Mouse (Mus musculus) embryo, embryonic 11.5 days (tissue): ENCODE measurements around the gene Parm1.

Experiments used
- DNase-seq: peaks from one replicate; pipeline ENCODE4 v3.0.0-alpha.2; 2012; ENCODE audit warnings: low read depth, low spot score

The Parm1 gene

DNA sequence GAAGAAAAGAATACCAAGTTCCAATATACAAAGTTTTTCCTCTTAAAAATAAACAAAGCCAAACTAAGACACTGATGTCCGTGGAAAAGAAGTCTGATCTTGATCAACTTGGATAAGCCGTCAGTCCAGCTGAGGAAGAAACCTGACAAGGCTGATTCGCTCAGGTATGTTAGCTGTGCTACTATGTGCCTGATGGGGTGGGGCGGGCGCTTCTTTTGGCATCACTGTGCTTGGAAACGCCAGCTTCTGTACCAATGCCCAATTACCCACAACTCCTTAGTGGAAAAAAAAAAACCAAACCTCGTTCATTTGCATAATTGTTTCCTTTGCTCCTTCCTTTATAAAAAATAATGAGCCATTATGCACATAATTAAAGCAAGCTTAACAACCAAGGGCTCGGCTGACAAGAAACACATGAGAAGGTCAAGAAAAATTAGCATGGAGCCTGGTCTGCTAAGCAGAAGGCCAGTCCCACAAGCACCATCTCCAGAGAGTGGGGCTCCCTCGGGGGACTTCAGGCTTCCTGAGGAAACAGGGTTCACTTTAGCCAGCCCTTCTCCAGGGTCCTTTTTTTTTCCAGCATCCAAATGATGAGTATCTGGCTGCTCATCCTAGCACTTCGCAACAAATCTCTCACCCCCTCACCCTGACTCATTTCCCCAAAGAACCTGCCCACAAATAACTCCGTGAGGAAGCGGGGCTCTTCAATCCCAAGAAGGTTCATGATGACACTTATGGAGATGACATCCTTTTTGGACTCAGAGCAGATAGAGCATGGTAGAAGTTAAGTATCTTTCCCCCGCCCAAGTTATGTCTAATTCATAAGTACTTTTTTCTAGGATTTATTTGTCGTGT, 135.9 kb downstream of the Parm1 start:
- no peak for DNase-seq

DNA sequence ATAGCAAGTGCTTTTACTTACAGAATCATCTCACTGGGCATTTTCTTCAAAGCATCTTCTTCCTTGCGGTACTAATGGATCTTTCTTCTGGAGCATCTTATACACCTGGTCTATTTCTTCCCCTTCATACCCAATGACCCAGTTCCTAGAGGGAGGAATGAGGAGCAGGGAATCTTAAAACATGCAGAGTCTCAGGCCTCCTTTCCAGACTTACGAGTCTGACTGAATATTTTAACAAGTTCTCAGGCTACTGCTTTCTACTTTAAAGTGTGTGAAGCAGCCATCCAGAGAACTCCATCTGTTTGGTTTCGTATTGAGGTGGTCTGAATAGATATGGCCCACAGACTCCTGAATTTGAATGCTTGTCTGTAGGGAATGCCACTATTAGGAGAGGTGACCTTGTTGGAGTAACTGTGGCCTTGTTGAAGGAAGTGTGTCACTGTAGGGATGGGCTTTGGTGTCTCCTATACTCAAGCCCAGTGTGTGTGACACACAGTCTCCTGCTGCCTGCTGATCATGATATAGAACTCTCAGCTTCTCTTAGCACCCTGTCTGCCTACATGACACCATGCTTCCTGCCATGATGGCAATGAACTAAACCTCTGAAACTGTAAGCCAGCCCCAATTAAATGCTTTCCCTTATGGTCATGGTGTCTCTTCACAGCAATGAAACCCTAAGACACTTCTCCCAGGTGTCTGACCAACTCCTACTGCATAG, 137.1 kb downstream of the Parm1 start:
- no peak for DNase-seq

GRCm38 (mm10) chr5:91655263-91655662, 137.8 kb downstream of the Parm1 start:
- DNase-seq: no peak

- no peak for DNase-seq
These were observed 145.3 kb downstream of the Parm1 start for GRCm38 (mm10) chr5:91662715-91663114.

- DNase-seq: no peak
These were observed 149.7 kb downstream of the Parm1 start for GRCm38 (mm10) chr5:91667127-91667526.

DNA sequence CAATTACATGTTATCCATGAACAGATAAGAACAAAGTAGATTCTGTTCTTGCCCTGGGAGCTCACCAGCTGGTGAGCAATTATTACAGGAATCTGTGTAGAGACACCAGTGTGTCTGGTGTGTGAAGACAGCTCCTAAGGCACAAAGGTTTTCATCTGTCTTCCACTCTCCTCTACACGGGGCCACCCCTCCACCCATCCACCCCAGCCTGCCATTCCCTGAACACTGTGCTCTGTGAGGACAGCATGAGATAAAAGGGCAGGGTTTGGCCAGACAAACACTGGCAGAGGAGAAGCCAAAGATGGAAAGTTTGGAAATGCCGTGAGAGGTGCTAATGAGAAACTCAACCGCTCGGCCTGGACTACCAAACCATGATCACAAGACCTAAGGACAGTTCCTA, 151.8 kb downstream of the Parm1 start:
- no peak for DNase-seq
